Mouse (Mus musculus): ENCODE measurements around the gene Astn2.

The Astn2 gene

GRCm38 (mm10) chr4:65402836-65403634, 1001.4 kb downstream of the Astn2 start:
- no peak for DNase-seq (ENCODE audit: low spot score)

GRCm38 (mm10) chr4:65402286-65402685, 1002.1 kb downstream of the Astn2 start:
- DNase-seq (ENCODE audit: low spot score), result no peak

GRCm38 (mm10) chr4:65399457-65399856, 1005.0 kb downstream of the Astn2 start:
- no peak for DNase-seq (ENCODE audit: low spot score)

- DNase-seq (ENCODE audit: low spot score), result no peak
Observed at GRCm38 (mm10) chr4:65396806-65397205, 1007.6 kb downstream of the Astn2 start.

- no peak for DNase-seq (ENCODE audit: low spot score)
Observed at GRCm38 (mm10) chr4:65391001-65391400, 1013.4 kb downstream of the Astn2 start.

- no peak for DNase-seq (ENCODE audit: low spot score)
Observed at GRCm38 (mm10) chr4:65383070-65383469, 1021.3 kb downstream of the Astn2 start.

- DNase-seq (ENCODE audit: low spot score), result no peak
Observed at GRCm38 (mm10) chr4:65379461-65379860, 1025.0 kb downstream of the Astn2 start.

GRCm38 (mm10) chr4:65376571-65376970, 1027.8 kb downstream of the Astn2 start:
- DNase-seq (ENCODE audit: low spot score), result peak; percentile 38

GRCm38 (mm10) chr4:65373841-65374240, 1030.6 kb downstream of the Astn2 start:
- no peak for DNase-seq (ENCODE audit: low spot score)

GRCm38 (mm10) chr4:65372731-65373130, 1031.7 kb downstream of the Astn2 start:
- peak; percentile 3 for DNase-seq (ENCODE audit: low spot score)

GRCm38 (mm10) chr4:65367135-65367534, 1037.3 kb downstream of the Astn2 start:
- DNase-seq (ENCODE audit: low spot score), result no peak

GRCm38 (mm10) chr4:65354580-65354979, 1049.8 kb downstream of the Astn2 start:
- DNase-seq (ENCODE audit: low spot score), result no peak

GRCm38 (mm10) chr4:65350521-65350920, 1053.9 kb downstream of the Astn2 start:
- DNase-seq (ENCODE audit: low spot score), result no peak

- DNase-seq (ENCODE audit: low spot score), result no peak
Observed at GRCm38 (mm10) chr4:65341766-65342165, 1062.6 kb downstream of the Astn2 start.

GRCm38 (mm10) chr4:65333718-65334117, 1070.7 kb downstream of the Astn2 start:
- DNase-seq (ENCODE audit: low spot score), result no peak

Measured in yolk sac, embryonic 10.5 days (tissue).